Mouse (Mus musculus) kidney, postnatal 25 days (tissue): ENCODE measurements around the gene Dennd1a.

ENCODE experiments used
- DNase-seq, 2 experiments: peaks; one replicate each; pipeline ENCODE4 v3.0.0; 2021; ENCODE audit warnings: mixed read lengths in 2 of 2

Dennd1a gene

DNA sequence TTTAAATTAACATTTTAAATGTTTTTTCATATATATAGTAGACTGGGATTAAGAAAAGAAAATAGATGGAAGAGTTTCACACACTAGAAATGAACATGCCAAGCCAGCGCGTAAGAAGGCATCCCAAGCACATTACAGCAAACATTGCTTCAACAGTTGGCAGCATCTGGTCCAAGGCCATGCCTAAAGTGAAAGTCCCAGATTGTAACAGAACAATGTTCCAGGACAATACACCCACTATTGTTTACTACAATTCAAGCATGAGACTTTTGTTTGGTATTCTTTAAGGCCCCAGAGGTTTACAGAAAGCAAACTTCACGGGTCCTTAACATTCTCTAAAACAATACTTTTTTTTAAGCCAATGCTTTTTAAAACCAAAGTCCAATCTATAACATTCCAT is 124.7 kb downstream of the Dennd1a start:
- no peak for DNase-seq

- no peak for DNase-seq
These were observed 125.7 kb downstream of the Dennd1a start for GRCm38 (mm10) chr2:38161484-38161883.

DNA sequence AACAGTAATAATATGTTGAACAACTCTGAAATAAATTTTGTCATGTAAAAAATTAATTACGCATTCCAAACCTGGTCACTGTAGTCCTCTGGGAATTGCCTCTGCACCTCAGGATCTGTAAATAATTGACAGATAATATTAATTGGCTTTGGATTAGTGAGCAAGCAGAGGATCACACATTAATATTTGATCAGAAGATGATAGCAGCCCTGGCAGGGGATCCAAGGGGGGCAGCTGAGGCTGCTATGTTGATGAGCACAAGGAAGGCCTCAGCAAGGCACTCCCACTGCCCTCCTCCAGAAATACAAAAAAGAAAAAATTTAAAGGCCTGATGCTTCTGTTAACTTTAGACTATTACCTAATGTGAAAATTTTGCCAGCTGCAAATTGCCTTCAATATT is 127.5 kb downstream of the Dennd1a start:
- no peak for DNase-seq

- no peak for DNase-seq
These were observed 130.2 kb downstream of the Dennd1a start for GRCm38 (mm10) chr2:38157002-38157401.

DNA sequence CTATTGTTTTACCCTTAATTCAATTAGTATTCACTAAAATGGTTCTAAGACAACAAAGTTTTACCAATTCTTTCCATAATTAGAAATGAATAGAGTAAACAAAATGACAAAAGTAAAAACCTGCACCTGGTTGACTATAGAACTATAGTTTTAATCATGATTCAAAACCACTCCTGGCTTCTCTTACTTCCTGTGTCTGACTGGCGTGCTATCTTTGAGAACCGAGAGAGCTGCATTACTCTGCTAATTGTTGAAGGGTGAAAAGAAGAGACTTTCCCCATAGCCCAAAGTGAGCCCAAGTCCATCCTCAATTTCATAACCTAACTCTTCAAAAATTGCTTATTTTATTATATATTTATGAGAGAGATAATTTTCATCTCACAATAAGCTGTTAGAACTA is 131.2 kb downstream of the Dennd1a start:
- no peak for DNase-seq

DNA sequence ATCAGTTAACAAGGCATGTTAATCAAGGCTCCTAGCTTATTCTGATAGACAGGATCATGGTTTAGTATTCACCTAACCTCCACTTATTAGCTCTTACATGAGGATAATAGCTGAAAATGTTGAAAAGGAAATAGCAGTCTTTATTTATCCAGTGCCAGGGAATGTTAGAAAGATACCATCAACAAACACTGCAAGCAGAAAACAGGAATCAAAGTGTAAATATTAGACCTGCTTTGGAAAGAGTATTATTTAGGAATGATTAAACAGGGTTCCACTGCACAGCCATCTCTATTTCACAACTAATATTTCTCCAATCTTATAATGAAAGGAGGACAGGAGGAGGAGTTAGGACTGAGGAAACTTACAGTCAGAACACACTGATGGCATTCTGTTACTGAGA is 142.4 kb downstream of the Dennd1a start:
- no peak for DNase-seq

DNA sequence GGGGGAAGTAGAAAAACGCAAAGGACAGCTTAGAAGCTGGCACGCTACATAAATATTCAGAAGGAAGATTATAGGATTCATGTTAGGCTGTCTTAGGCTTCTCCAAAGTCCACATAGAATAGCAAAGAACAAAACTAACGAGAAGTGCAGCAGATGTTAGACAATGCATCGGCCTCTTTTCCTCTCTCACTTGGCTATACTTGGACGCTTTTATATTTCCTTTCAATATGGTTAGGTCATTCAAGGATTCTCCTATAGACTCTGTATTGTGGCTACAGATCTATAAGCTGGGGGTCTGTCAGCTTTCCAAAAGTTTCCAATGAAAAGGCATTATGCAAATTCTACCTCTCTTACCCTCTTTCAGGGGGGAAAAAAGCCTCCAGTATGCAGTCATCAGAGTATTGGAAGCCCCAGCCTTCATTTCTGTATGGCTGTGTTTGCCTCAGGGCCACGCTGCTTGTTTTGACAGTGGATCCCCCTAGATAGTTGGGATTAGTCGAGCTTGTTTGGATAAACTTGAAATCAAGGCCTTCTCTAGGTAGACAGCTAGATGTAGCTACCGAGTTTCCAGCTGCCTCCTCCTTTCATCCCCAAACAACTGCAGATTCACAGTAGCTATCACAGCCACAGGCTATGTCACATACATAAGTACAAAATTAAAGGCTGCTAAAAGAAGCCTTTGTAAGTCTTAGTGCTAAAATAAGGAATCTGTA is 143.0 kb downstream of the Dennd1a start:
- DNase-seq: no peak

- no peak for DNase-seq
These were observed 144.3 kb downstream of the Dennd1a start for GRCm38 (mm10) chr2:38142905-38143304.

DNA sequence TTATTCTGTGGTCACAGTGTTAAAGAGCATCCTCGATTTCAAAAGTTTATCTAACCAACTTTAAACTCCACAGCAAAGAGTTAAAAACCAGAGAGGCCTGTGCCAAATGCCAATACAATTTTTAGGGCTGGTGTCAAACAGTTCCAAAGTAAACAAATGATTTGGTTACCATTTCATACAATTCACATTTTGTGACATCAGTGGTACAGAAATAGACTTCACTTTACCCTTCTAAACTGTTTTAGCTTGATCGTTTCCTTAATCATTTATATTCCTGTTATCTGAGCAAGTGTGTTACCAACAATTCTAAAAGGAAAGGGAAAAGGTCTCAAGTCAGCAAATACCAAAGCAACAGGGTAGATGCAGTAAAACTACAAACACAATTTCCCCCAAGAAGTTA is 145.0 kb downstream of the Dennd1a start:
- no peak for DNase-seq

DNA sequence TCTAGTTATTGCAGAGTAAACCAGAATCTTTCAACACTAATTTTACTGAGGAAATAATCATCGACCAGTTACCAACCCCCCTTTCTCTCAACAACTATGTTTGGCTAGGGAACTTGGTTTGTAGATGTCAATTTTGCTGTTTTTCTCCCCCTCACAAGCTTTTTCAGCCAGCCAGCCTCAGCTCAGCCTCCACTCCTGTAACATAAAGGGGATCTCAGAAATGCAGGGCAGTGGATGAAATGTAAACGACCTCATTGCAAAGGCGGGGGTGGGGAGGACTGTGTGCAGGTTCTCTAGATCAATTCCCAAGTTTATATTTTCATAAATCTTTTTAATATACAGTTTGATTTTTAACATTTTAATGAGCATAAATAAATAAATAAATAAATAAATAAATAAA is 147.7 kb downstream of the Dennd1a start:
- DNase-seq: no peak

DNA sequence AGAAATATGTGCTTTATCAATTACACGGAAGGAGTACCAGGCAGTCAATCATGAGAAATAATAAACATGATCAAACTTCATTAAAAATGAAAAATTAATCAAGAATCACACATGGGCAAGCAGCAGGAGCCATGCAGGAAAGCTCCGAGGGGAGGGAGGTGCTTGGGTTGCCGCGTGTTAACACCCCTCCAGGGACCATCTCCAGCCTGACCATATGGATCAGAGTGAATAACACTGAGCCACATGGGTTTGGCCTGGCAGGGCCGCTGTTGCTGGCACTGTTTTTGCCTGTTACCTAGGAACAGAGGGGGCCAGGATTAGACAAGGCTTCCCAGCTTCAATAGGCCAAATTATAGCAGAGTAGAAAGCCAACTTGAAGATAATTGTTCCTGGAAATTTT is 150.1 kb downstream of the Dennd1a start:
- DNase-seq: no peak

DNA sequence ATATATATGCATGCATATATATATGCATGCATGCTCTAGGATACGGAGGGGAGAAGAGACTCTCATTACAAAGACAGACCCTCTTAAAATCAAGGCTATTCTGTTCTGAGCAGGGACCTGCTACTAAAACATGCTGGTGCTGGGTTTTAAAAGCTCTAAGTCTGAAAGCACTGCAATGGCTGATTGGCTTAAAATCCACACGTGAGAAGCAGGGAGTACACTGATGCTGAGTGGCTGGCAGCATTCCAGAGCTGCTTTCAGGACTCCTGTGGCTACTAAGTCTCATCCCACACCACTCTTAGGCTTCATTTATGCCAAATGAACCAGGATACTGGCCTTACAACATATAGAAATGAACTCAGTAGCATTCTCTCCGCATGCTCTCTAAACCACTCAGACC is 151.8 kb downstream of the Dennd1a start:
- DNase-seq: peak in 1 of 2 experiments; percentile 19

- no peak for DNase-seq
These were observed 154.0 kb downstream of the Dennd1a start for GRCm38 (mm10) chr2:38133036-38133825.

DNA sequence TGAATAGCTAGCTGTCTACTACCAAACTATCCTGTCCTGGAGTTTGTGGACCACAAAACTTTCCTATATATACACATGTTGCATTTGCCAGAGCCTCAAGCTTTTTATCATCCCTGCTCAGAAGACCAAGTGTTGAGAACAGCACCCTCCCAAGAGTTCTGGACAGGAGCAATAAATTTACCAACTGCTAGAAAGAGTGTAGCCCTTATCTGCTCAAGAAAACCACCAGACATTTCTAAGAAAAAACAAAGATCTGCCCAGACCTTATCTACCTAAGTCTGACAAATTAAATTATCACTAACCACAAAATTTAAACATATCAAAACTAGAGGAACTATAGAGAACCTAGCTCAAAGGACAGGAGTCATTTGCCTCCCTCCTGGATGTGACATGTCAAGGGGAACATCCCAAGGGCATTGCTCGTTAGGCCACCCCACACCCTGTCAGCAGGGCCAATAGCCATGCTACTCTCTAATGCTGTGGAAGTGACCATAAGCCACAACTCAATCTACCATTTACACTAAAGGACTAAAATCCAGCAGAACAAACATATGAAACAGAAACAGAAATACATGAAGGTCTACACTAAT is 154.9 kb downstream of the Dennd1a start:
- DNase-seq: no peak

DNA sequence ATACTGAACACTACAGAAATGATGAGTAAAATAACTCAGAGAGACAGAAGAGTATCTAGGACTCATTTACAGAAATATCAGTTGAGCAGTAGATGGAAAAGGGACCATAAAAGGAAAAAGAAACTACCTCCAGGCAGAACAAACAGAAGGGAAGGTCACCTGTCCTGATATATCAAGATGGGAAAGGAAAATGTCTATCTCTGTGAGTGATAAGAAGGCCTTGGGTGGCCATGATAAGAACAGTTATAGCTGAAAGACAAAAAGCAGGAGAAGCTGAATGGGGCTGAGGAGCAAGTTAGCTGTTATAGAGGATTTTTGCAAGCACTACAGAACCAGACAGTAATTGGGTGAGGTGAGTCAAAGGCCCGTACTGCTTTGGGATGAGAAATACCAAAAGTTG is 155.7 kb downstream of the Dennd1a start:
- DNase-seq: no peak

- DNase-seq: peak in 1 of 2 experiments; percentile 10
These were observed 157.0 kb downstream of the Dennd1a start for GRCm38 (mm10) chr2:38129961-38130802.

DNA sequence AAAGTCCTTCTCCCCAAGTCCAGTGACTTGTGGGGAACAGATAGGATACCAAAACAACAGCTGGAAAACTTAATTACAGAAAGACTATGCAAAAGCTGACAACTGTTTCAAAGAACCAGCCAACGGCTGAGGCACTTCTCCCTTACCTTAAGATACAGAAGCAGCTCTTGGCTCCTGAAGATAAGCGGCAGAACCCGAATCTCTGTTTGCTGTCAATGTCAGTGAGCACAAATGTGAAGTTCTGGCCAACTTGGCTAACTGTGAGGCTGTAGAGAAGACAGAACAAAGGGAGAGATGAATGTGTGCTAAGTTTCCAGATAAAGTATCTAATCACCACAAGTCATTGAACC is 160.8 kb downstream of the Dennd1a start:
- no peak for DNase-seq

DNA sequence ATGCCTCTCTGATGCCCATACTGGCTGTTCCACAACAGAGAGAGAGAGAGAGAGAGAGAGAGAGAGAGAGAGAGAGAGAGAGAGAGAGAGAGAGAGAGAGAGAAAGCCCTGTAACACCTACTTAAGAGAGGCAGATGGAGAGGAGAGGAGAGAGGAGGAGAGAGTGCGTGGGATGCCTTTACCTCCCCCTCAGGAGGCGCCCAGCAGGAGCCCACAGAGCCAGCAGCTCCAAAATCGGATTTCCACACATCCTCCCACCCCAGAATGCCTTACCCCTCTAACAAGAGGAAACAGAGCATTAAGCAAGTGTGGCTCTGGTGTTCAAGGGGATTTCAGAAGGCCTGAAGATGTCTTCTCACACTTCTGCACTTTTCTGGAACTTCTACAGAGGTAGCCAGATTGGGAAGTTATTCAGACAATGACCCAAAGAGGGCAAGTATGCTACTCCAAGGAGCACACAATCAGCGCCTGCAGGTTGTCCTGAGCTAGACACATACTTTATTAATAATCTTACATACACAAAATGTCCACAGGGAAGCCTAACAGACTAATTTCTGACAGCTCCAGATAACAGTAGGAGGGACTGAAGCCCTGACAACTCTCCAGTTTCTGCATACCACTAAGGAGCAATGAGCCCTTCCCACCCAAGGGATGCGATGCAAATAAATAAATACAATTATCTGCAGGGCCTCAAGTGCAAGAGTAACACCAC is 161.4 kb downstream of the Dennd1a start:
- no peak for DNase-seq

- no peak for DNase-seq
These were observed 162.5 kb downstream of the Dennd1a start for GRCm38 (mm10) chr2:38124727-38125126.

DNA sequence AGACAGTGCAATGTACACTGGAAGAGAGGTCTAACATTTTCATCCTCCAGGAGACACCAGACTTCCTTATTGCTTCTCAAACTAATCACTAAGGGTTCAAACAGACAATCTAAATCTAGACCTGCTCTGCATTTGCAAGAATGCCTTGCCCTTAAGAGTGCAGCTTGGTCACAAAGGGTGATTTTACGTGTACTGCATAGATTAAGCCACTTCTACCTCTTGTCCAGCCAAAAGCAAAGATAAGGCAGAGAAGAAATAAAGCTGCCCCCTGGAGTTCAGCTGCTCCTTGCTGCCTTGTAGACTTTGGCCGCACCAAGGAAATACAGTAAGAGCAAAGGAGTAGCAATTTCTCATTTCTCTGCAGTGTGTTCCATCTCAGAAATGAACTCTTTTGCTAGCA is 172.2 kb downstream of the Dennd1a start:
- DNase-seq: peak in 1 of 2 experiments; percentile 14

GRCm38 (mm10) chr2:38111655-38112351 is 175.4 kb downstream of the Dennd1a start:
- no peak for DNase-seq

- DNase-seq: no peak
These were observed 178.6 kb downstream of the Dennd1a start for GRCm38 (mm10) chr2:38108586-38108985.
